Comparison of ENCODE assay signal across 8 mouse cellular contexts in genomic region chr11:87967692-87968289, GRCm38 (mm10). TPM values are rescaled to one million over a fixed set of nuclear protein-coding genes. Genes with fewer than 3 reads are reported as not detected.
DNase-seq lines count a peak whose midpoint lies in the region; ATAC-seq and TF ChIP-seq lines count a peak whose summit lies in the region.

No protein-coding gene starts in this region.

- H3K9ac ChIP-seq in forebrain, embryonic 13.5 days = peak overlapping the region; percentile 30; the same call in 1 of the 2 replicates

- WGBS in forebrain, embryonic 13.5 days = 3% methylated on average over 17 of the region's 17 CpGs
- 2% methylated on average over 16 of the region's 17 CpGs for WGBS in lung, adult 2 months

- TF ChIP-seq CTCF in lung, adult 2 months (IDR thresholded peaks at IDR 0.05; ENCODE audit: insufficient read depth, low read length) = peak; percentile 89

- H3K4me1 ChIP-seq in forebrain, embryonic 13.5 days = peaks cover 4% of the 10 kb centered on the region; the same call in 1 of the 2 replicates
- peaks cover 3% of the 10 kb centered on the region for H3K4me1 ChIP-seq in lung, adult 2 months (ENCODE audit: control insufficient read depth, insufficient read depth, low read length)

- no peaks in the 10 kb centered on the region for H3K36me3 ChIP-seq in forebrain, embryonic 13.5 days (ENCODE audit: poor library complexity, severe bottlenecking)

- peak overlapping the region; percentile 53 for H3K4me2 ChIP-seq in forebrain, embryonic 13.5 days

- intact Hi-C loops in heart, postnatal 14 days (cut with DNase I) = loop anchor here (5.0 kb wide), 1 partner anchor 855 kb away; no protein-coding TSS in a partner anchor

- TF ChIP-seq POLR2A in lung, adult 2 months (IDR thresholded peaks at IDR 0.05; ENCODE audit: borderline replicate concordance, extremely low read depth, low read depth, low read length) = no peak

- peak; percentile 93 for DNase-seq in ES-CJ7 (ENCODE audit: low read depth, low spot score)
- peak; percentile 85 for DNase-seq in cerebellum, adult 11 months
- peak; percentile 78 to 89 for DNase-seq in heart, postnatal 14 days
- peak; percentile 86 for DNase-seq in layer of hippocampus, adult 11-12 months (ENCODE audit: low spot score)
- DNase-seq in lung, adult 2 months = peak; percentile 85
- DNase-seq in testis, postnatal 14 days (ENCODE audit: low spot score) = peak; percentile 83

- H3K9me3 ChIP-seq in forebrain, embryonic 13.5 days (replicated peaks) = no peaks in the 10 kb centered on the region

- no peak overlapping the region for H3K27ac ChIP-seq in forebrain, embryonic 13.5 days

- peaks cover 6% of the 10 kb centered on the region; the same call in 1 of the 2 replicates for H3K27me3 ChIP-seq in forebrain, embryonic 13.5 days

- H3K4me3 ChIP-seq in forebrain, embryonic 13.5 days = peak overlapping the region; percentile 11
- peak overlapping the region; percentile 36 for H3K4me3 ChIP-seq in lung, adult 2 months (replicated peaks; ENCODE audit: extremely low read depth, low read depth, low read length)

- ATAC-seq in forebrain, embryonic 13.5 days = no peak
- peak; percentile 87 for ATAC-seq in neutrophil, adult 5-6 weeks (ENCODE audit: extremely low read depth, insufficient number of reproducible peaks, low FRiP score, poor library complexity, severe bottlenecking)

RNA-seq across cellular contexts. Expression of gene Dynll2, which starts 19.5 kb away (rescaled TPM):
- 32.4 and 37.0 TPM in 2 replicates for polyA plus RNA-seq in forebrain, embryonic 13.5 days (2015; fragmentation: Nextera tagmentation; extraction: Ambion mirVana)
- 100 to 1,000 TPM; 301 to 315 TPM for total RNA-seq in heart, postnatal 14 days (2021)
- polyA plus RNA-seq in lung, adult 2 months (2012; rRNA removed) = 91.2 and 105 TPM in 2 replicates
- total RNA-seq in neutrophil, adult 5-6 weeks (2017) = 5.7 and 6.1 TPM in 2 replicates

RNA-seq across cellular contexts. Expression of gene Olfr464, which starts 47.0 kb away (rescaled TPM):
- not detected in 2 replicates for polyA plus RNA-seq in forebrain, embryonic 13.5 days (2015; fragmentation: Nextera tagmentation; extraction: Ambion mirVana)
- not detected for total RNA-seq in heart, postnatal 14 days (2021)
- 0.34 and 0.53 TPM in 2 replicates for polyA plus RNA-seq in lung, adult 2 months (2012; rRNA removed)
- not detected in 2 replicates for total RNA-seq in neutrophil, adult 5-6 weeks (2017)

Comparison
In these comparisons a context has a peak if more than half of its experiments do, and no peak if none do; other contexts are left out.
1. RNA of gene Dynll2, which starts 19.5 kb away (total RNA-seq): 301 to 315 TPM in heart, postnatal 14 days; 5.7 to 6.1 TPM in neutrophil, adult 5-6 weeks; every median in the first group is over 10 times any median in the second.
2. Peak in every context shown above with its lines, with median percentiles within 50 percentile points of each other: DNase-seq.